Mouse (Mus musculus): ENCODE results near the gene Ensa.
A peak's percentile ranks its signal among the peaks of the same experiment; 100 is the strongest.
"Not testable (repeated sequence)": the region's sequence is repeated elsewhere in the genome, so short reads cannot be mapped to it uniquely, and the experiment has no call there.

Ensa gene

GRCm38 (mm10) chr3:95662724-95663449 is 38.1 kb downstream of the Ensa start:
- DNase-seq (ENCODE audit: low spot score) = no peak

- DNase-seq (ENCODE audit: low spot score) = no peak
Observed at GRCm38 (mm10) chr3:95663486-95663885, 38.7 kb downstream of the Ensa start.

GRCm38 (mm10) chr3:95663969-95664608 is 39.3 kb downstream of the Ensa start:
- no peak for DNase-seq (ENCODE audit: low spot score)

- no peak for DNase-seq (ENCODE audit: low spot score)
Observed at GRCm38 (mm10) chr3:95664940-95665352, 40.2 kb downstream of the Ensa start.

- peak; percentile 83 for DNase-seq (ENCODE audit: low spot score)
Observed at GRCm38 (mm10) chr3:95666124-95666844, 41.5 kb downstream of the Ensa start.

- DNase-seq (ENCODE audit: low spot score) = no peak
Observed at GRCm38 (mm10) chr3:95667521-95667920, 42.7 kb downstream of the Ensa start.

GRCm38 (mm10) chr3:95668026-95668425 is 43.2 kb downstream of the Ensa start:
- no peak for DNase-seq (ENCODE audit: low spot score)

- DNase-seq (ENCODE audit: low spot score) = peak; percentile 71
Observed at GRCm38 (mm10) chr3:95668589-95669308, 44.0 kb downstream of the Ensa start.

- no peak for DNase-seq (ENCODE audit: low spot score)
Observed at GRCm38 (mm10) chr3:95669309-95669665, 44.5 kb downstream of the Ensa start.

- not testable (repeated sequence) for DNase-seq (ENCODE audit: low spot score)
Observed at GRCm38 (mm10) chr3:95670419-95670818, 45.6 kb downstream of the Ensa start.

- DNase-seq (ENCODE audit: low spot score) = no peak
Observed at GRCm38 (mm10) chr3:95671201-95671600, 46.4 kb downstream of the Ensa start.

- DNase-seq (ENCODE audit: low spot score) = peak; percentile 84
Observed at GRCm38 (mm10) chr3:95672461-95672860, 47.7 kb downstream of the Ensa start.

- DNase-seq (ENCODE audit: low spot score) = peak; percentile 78
Observed at GRCm38 (mm10) chr3:95672861-95673706, 48.3 kb downstream of the Ensa start.

- no peak for DNase-seq (ENCODE audit: low spot score)
Observed at GRCm38 (mm10) chr3:95673707-95674211, 49.0 kb downstream of the Ensa start.

- DNase-seq (ENCODE audit: low spot score) = peak; percentile 90
Observed at GRCm38 (mm10) chr3:95674236-95674635, 49.4 kb downstream of the Ensa start.

- no peak for DNase-seq (ENCODE audit: low spot score)
Observed at GRCm38 (mm10) chr3:95674812-95675211, 50.0 kb downstream of the Ensa start.

- peak; percentile 63 for DNase-seq (ENCODE audit: low spot score)
Observed at GRCm38 (mm10) chr3:95675301-95676092, 50.7 kb downstream of the Ensa start.

GRCm38 (mm10) chr3:95676745-95677419 is 52.1 kb downstream of the Ensa start:
- DNase-seq (ENCODE audit: low spot score) = peak; percentile 35

GRCm38 (mm10) chr3:95677420-95678090 is 52.8 kb downstream of the Ensa start:
- no peak for DNase-seq (ENCODE audit: low spot score)
